Mouse (Mus musculus) bone marrow, adult 2 months (tissue): ENCODE results near the gene Rlbp1.

Experiments
- CTCF ChIP-seq: fragments of 200-500 bp; IDR thresholded peaks from 2 replicates; pipeline ENCODE4 v1.5.1; 2011; ENCODE audit warnings: low read length, control low read depth; ENCODE audit not compliant: control insufficient read depth, insufficient read depth
- POLR2A ChIP-seq: fragments of 200-500 bp; IDR thresholded peaks from 2 replicates; pipeline ENCODE4 v1.6.1; 2011; ENCODE audit warnings: low read depth, mild to moderate bottlenecking, control low read depth, low read length, borderline replicate concordance; ENCODE audit not compliant: control insufficient read depth

DNA sequence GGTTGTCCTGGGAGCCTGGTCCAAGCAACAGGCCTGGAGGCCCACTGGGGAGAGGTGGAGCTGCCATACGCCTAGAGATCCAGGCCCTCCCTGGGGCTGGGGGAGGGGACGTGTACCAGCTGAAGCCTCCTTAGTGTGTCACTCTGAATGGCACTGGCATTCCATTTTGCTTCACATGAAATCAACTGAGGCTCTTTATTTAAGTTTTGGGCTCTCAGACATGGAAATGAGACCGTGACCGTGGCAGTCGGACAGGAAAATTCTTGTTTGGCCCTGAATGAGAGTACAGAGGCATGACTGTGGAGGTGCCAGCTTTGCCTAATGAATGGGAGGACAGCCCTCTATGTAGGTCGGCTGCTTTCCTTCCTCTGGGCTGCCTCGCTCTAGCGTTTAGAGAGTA, 24.6 kb downstream of the Rlbp1 start:
- TF ChIP-seq CTCF (no peak), POLR2A (no peak)
